Mouse (Mus musculus): ENCODE measurements at regions not wholly inside any gene's neighbourhood (a gene's known extent, or its start where the extent isn't known, plus 50 kb on each side); places are given as distances from the start of the nearest gene placed in this dataset.

GRCm38 (mm10) chr14:71532074-71532659 is 932.5 kb upstream of the Fam160b2 start:
- H3K4me1 ChIP-seq: peaks cover 17% of the 10 kb centered on the region
- no peaks in the 10 kb centered on the region for H3K9me3 ChIP-seq
- H3K27me3 ChIP-seq (replicated peaks): peaks cover 10% of the 10 kb centered on the region
- no peak for TF ChIP-seq FLI1 (IDR thresholded peaks at IDR 0.05; ENCODE audit: low read length)
- TF ChIP-seq GATA1 (IDR thresholded peaks at IDR 0.05; ENCODE audit: borderline replicate concordance, low read length): no peak
- no peak overlapping the region for H3K4me3 ChIP-seq (replicated peaks)
- no peaks in the 10 kb centered on the region for H3K36me3 ChIP-seq (replicated peaks; ENCODE audit: low read length)

GRCm38 (mm10) chr14:71531298-71531697 is 931.7 kb upstream of the Fam160b2 start:
- Histone ChIP-seq H3K36me3 (replicated peaks; ENCODE audit: low read length) (no peaks in the 10 kb centered on the region), H3K4me1 (peaks cover 17% of the 10 kb centered on the region), H3K4me3 (replicated peaks) (no peak overlapping the region), H3K27me3 (replicated peaks) (peaks cover 10% of the 10 kb centered on the region), H3K9me3 (no peaks in the 10 kb centered on the region)
- TF ChIP-seq GATA1 (IDR thresholded peaks at IDR 0.05; ENCODE audit: borderline replicate concordance, low read length) (no peak), FLI1 (IDR thresholded peaks at IDR 0.05; ENCODE audit: low read length) (no peak)

- no peak for TF ChIP-seq FLI1 (IDR thresholded peaks at IDR 0.05; ENCODE audit: low read length)
- H3K4me1 ChIP-seq: peaks cover 17% of the 10 kb centered on the region
- no peak overlapping the region for H3K4me3 ChIP-seq (replicated peaks)
- H3K36me3 ChIP-seq (replicated peaks; ENCODE audit: low read length): no peaks in the 10 kb centered on the region
- no peaks in the 10 kb centered on the region for H3K9me3 ChIP-seq
- H3K27me3 ChIP-seq (replicated peaks): peaks cover 10% of the 10 kb centered on the region
Measured at GRCm38 (mm10) chr14:71530421-71530820, 930.8 kb upstream of the Fam160b2 start.

- Histone ChIP-seq H3K9me3 (no peaks in the 10 kb centered on the region), H3K4me3 (replicated peaks) (no peak overlapping the region), H3K4me1 (0 out of 2 replicates have a peak, but pooled peaks cover 3% of the 10 kb centered on the region), H3K27me3 (replicated peaks) (peaks cover 6% of the 10 kb centered on the region), H3K36me3 (replicated peaks; ENCODE audit: low read length) (no peaks in the 10 kb centered on the region)
- no peak for TF ChIP-seq FLI1 (IDR thresholded peaks at IDR 0.05; ENCODE audit: low read length)
- no peak for TF ChIP-seq GATA1 (IDR thresholded peaks at IDR 0.05; ENCODE audit: borderline replicate concordance, low read length)
Measured at GRCm38 (mm10) chr14:71518541-71518940, 918.9 kb upstream of the Fam160b2 start.

- H3K27me3 ChIP-seq (replicated peaks): peaks cover 10% of the 10 kb centered on the region
- H3K36me3 ChIP-seq (replicated peaks; ENCODE audit: low read length): no peaks in the 10 kb centered on the region
- H3K4me3 ChIP-seq (replicated peaks): no peak overlapping the region
- H3K4me1 ChIP-seq: peaks cover 4% of the 10 kb centered on the region; the same call in 1 of the 2 replicates
- H3K9me3 ChIP-seq: no peaks in the 10 kb centered on the region
- TF ChIP-seq GATA1 (IDR thresholded peaks at IDR 0.05; ENCODE audit: borderline replicate concordance, low read length): no peak
Measured at GRCm38 (mm10) chr14:71500851-71501250, 901.2 kb upstream of the Fam160b2 start.

GRCm38 (mm10) chr14:71491201-71491600 is 891.6 kb upstream of the Fam160b2 start:
- no peaks in the 10 kb centered on the region for H3K9me3 ChIP-seq
- H3K4me1 ChIP-seq: no peaks in the 10 kb centered on the region
- TF ChIP-seq FLI1 (IDR thresholded peaks at IDR 0.05; ENCODE audit: low read length): no peak
- no peak for TF ChIP-seq GATA1 (IDR thresholded peaks at IDR 0.05; ENCODE audit: borderline replicate concordance, low read length)
- no peaks in the 10 kb centered on the region for H3K36me3 ChIP-seq (replicated peaks; ENCODE audit: low read length)
- H3K27me3 ChIP-seq (replicated peaks): peaks cover 5% of the 10 kb centered on the region
- H3K4me3 ChIP-seq (replicated peaks): no peak overlapping the region

- TF ChIP-seq FLI1 (IDR thresholded peaks at IDR 0.05; ENCODE audit: low read length): no peak
- no peak for TF ChIP-seq GATA1 (IDR thresholded peaks at IDR 0.05; ENCODE audit: borderline replicate concordance, low read length)
- no peaks in the 10 kb centered on the region for H3K9me3 ChIP-seq
- H3K27me3 ChIP-seq (replicated peaks): no peaks in the 10 kb centered on the region
- no peak overlapping the region for H3K4me3 ChIP-seq (replicated peaks)
- H3K36me3 ChIP-seq (replicated peaks; ENCODE audit: low read length): no peaks in the 10 kb centered on the region
- H3K4me1 ChIP-seq: no peaks in the 10 kb centered on the region
Measured at GRCm38 (mm10) chr14:71486176-71486970, 886.7 kb upstream of the Fam160b2 start.

- Histone ChIP-seq H3K9me3 (no peaks in the 10 kb centered on the region), H3K4me3 (replicated peaks) (no peak overlapping the region), H3K36me3 (replicated peaks; ENCODE audit: low read length) (no peaks in the 10 kb centered on the region), H3K27me3 (replicated peaks) (no peaks in the 10 kb centered on the region), H3K4me1 (no peaks in the 10 kb centered on the region)
- TF ChIP-seq GATA1 (IDR thresholded peaks at IDR 0.05; ENCODE audit: borderline replicate concordance, low read length) (no peak), FLI1 (IDR thresholded peaks at IDR 0.05; ENCODE audit: low read length) (no peak)
Measured at GRCm38 (mm10) chr14:71475656-71476055, 876.0 kb upstream of the Fam160b2 start.

- no peak for TF ChIP-seq GATA1 (IDR thresholded peaks at IDR 0.05; ENCODE audit: borderline replicate concordance, low read length)
- no peaks in the 10 kb centered on the region for H3K9me3 ChIP-seq
Measured at GRCm38 (mm10) chr14:71473907-71474306, 874.3 kb upstream of the Fam160b2 start.

GRCm38 (mm10) chr14:71432364-71432763 is 832.7 kb upstream of the Fam160b2 start:
- H3K4me1 ChIP-seq: no peaks in the 10 kb centered on the region
- no peak for TF ChIP-seq FLI1 (IDR thresholded peaks at IDR 0.05; ENCODE audit: low read length)
- TF ChIP-seq GATA1 (IDR thresholded peaks at IDR 0.05; ENCODE audit: borderline replicate concordance, low read length): no peak
- no peak overlapping the region for H3K4me3 ChIP-seq (replicated peaks)
- H3K9me3 ChIP-seq: no peaks in the 10 kb centered on the region
- no peaks in the 10 kb centered on the region for H3K36me3 ChIP-seq (replicated peaks; ENCODE audit: low read length)
- peaks cover 2% of the 10 kb centered on the region for H3K27me3 ChIP-seq (replicated peaks)

More at GRCm38 (mm10) chr14:71473907-71474306, 874.3 kb upstream of the Fam160b2 start:
- Histone ChIP-seq H3K4me3 (replicated peaks) (no peak overlapping the region), H3K36me3 (replicated peaks; ENCODE audit: low read length) (no peaks in the 10 kb centered on the region), H3K4me1 (no peaks in the 10 kb centered on the region), H3K27me3 (replicated peaks) (no peaks in the 10 kb centered on the region)

Data from megakaryocyte, embryonic 14.5 days (primary cell).